Mouse (Mus musculus): Measurements from ENCODE around the gene Trpm7. TPM values are rescaled to one million over a fixed set of nuclear protein-coding genes. Genes with fewer than 3 reads are reported as not detected.

Trpm7 gene
- total and polyA plus RNA-seq, 2 experiments from 2014 or later: 23.6 TPM

DNA sequence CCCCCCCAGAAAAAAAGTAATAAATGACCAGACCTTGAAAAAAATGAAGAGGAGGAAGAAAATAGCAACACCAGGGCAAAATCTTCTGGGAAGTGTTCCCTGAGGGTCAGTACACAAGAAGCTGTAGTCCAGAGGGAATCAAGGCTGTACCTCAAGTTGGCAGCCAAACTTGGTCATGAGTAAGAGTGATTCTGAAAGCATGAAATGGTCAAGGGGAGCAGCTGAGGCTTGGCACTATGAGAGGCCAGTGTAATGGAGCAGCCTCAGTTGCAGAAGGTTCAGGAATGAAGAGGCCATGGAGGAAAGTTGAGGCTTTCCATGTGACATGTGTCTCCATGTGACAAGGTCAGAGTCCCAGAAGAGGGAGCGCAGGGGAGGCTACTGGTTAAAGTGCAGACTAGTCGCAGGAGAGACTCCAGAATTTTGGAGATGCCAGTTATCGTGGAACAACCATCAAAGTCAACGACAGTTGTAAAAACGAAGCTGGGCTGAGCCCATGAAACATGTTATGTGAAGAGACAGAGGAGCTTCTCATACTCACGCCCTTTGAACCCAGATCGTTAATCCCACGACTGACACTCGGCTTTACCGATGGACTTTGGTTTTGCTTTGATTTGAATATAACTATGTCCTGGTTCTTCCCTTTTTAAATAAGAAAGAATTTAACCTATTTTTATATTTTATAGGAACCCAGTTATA, 10.4 kb downstream of the Trpm7 start:
- DNase-seq (ENCODE audit: low spot score) (no peak), ATAC-seq (ENCODE audit: low FRiP score) (no peak)
- Histone ChIP-seq H3K4me2 (ENCODE audit: low read depth, low read length, poor library complexity, severe bottlenecking) (no peak overlapping the region), H3K27ac (ENCODE audit: low read depth, low read length) (no peak overlapping the region), H3K4me1 (ENCODE audit: insufficient read depth, low read length) (no peaks in the 10 kb centered on the region), H3K27me3 (ENCODE audit: insufficient read depth, low read length) (no peaks in the 10 kb centered on the region), H3K4me3 (ENCODE audit: low read depth, low read length) (no peak overlapping the region), H3K36me3 (ENCODE audit: insufficient read depth, low read length) (no peaks in the 10 kb centered on the region), H3K9me3 (ENCODE audit: low read length) (no peaks in the 10 kb centered on the region), H3K9ac (replicated peaks; ENCODE audit: low read length, poor library complexity, severe bottlenecking) (no peak overlapping the region)
- 93% methylated on average over 10 of the region's 10 CpGs for WGBS
- TF ChIP-seq CTCF (IDR thresholded peaks at IDR 0.05): no peak

DNA sequence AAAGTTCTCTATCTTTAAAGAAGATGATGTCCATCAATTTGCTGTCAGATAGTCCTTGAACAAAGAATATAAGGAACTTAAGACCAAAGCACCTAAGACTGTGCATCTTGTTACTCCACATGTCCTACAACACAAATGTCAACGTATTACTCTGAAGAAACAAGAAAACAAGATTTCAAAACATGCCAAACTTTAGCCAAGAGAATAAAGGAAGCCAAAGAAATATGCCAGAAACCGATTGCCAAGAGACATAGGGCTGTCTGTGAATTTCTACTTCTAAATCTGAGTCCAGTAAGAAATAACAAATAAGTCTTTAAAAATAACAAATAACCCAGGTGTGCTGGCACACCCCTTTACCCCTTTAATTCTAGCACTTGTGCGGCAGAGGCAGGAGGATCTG, 11.0 kb downstream of the Trpm7 start:
- WGBS: 91% methylated on average over 3 of the region's 3 CpGs
- H3K9me3 ChIP-seq (ENCODE audit: low read length): no peaks in the 10 kb centered on the region
- H3K36me3 ChIP-seq (ENCODE audit: insufficient read depth, low read length): no peaks in the 10 kb centered on the region
- H3K27ac ChIP-seq (ENCODE audit: low read depth, low read length): no peak overlapping the region
- no peak overlapping the region for H3K4me2 ChIP-seq (ENCODE audit: low read depth, low read length, poor library complexity, severe bottlenecking)
- no peak overlapping the region for H3K9ac ChIP-seq (replicated peaks; ENCODE audit: low read length, poor library complexity, severe bottlenecking)
- no peak for TF ChIP-seq CTCF (IDR thresholded peaks at IDR 0.05)
- no peak overlapping the region for H3K4me3 ChIP-seq (ENCODE audit: low read depth, low read length)
- H3K27me3 ChIP-seq (ENCODE audit: insufficient read depth, low read length): no peaks in the 10 kb centered on the region
- no peaks in the 10 kb centered on the region for H3K4me1 ChIP-seq (ENCODE audit: insufficient read depth, low read length)
- DNase-seq (ENCODE audit: low spot score) (no peak), ATAC-seq (ENCODE audit: low FRiP score) (no peak)

DNA sequence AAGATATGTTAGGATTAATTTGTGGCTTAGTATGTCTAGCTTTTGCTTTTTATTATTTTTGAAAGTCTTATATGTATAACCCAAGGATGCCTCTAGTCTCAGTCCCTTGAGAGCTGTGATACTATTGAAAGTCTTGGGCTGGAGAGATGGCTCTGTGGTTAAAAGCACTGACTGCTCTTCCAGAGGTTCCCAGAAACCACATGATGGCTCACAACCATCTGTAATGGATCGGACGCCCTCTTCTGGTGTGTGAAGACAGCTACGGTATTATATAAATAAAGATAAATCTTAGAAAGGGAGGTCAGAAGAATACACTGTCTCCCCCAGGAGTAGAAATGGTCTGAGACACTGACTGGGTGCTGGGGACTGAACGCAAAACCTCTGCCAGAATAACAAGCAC, 31.3 kb downstream of the Trpm7 start:
- H3K4me1 ChIP-seq (ENCODE audit: insufficient read depth, low read length): no peaks in the 10 kb centered on the region
- DNase-seq (ENCODE audit: low spot score) (no peak), ATAC-seq (ENCODE audit: low FRiP score) (no peak)
- no peak for TF ChIP-seq CTCF (IDR thresholded peaks at IDR 0.05)
- no peak overlapping the region for H3K4me3 ChIP-seq (ENCODE audit: low read depth, low read length)
- H3K36me3 ChIP-seq (ENCODE audit: insufficient read depth, low read length): peaks cover 19% of the 10 kb centered on the region
- H3K9ac ChIP-seq (replicated peaks; ENCODE audit: low read length, poor library complexity, severe bottlenecking): no peak overlapping the region
- H3K4me2 ChIP-seq (ENCODE audit: low read depth, low read length, poor library complexity, severe bottlenecking): no peak overlapping the region
- H3K27ac ChIP-seq (ENCODE audit: low read depth, low read length): no peak overlapping the region
- WGBS: 92% methylated on average over 4 of the region's 4 CpGs
- no peaks in the 10 kb centered on the region for H3K27me3 ChIP-seq (ENCODE audit: insufficient read depth, low read length)
- no peaks in the 10 kb centered on the region for H3K9me3 ChIP-seq (ENCODE audit: low read length)

DNA sequence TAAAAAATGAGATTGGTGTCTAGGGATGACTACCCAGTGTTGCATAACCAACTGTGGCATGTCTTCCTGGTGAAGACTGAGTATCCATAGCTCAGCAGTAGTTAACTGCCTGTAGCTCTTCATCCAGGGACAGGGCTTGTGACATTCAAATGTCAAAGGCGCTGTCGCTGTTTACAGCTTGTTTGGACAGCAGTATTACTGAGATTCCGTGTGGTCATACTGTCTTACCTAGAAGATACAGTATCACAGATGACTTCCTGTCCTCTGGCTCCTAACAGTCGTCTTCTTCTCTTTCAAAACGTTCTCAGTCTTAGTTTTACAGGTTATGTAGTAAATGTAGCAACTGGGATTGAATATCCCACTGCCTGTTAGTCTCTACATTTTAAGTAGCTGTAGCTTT, 37.2 kb downstream of the Trpm7 start:
- DNase-seq (ENCODE audit: low spot score) (no peak), ATAC-seq (ENCODE audit: low FRiP score) (no peak)
- H3K27ac ChIP-seq (ENCODE audit: low read depth, low read length): no peak overlapping the region
- no peak overlapping the region for H3K4me2 ChIP-seq (ENCODE audit: low read depth, low read length, poor library complexity, severe bottlenecking)
- no peak overlapping the region for H3K4me3 ChIP-seq (ENCODE audit: low read depth, low read length)
- no peak overlapping the region for H3K9ac ChIP-seq (replicated peaks; ENCODE audit: low read length, poor library complexity, severe bottlenecking)
- WGBS: 95% methylated on average over 5 of the region's 5 CpGs
- no peak for TF ChIP-seq CTCF (IDR thresholded peaks at IDR 0.05)
- H3K36me3 ChIP-seq (ENCODE audit: insufficient read depth, low read length): peaks cover 19% of the 10 kb centered on the region
- H3K4me1 ChIP-seq (ENCODE audit: insufficient read depth, low read length): no peaks in the 10 kb centered on the region
- no peaks in the 10 kb centered on the region for H3K27me3 ChIP-seq (ENCODE audit: insufficient read depth, low read length)
- H3K9me3 ChIP-seq (ENCODE audit: low read length): no peaks in the 10 kb centered on the region

DNA sequence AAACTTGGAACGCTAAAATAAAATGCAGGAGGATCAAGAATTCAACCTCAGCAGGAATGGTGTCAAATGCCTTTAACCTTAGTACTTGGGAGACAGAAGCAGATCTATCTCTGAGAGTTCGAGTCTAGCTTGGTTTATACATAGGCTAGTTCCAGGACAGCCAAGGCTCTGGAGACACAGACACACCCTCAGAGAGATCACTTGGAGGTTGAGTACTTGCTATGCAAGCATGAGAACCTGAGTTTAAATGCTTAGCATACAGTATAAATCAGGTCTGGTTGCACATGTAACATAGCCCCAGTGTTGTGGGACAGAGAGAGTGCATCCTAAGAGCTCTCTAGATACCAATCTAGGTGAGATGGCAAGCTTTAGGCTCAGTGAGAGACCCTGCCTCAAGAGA, 58.6 kb downstream of the Trpm7 start:
- H3K36me3 ChIP-seq (ENCODE audit: insufficient read depth, low read length): peaks cover 32% of the 10 kb centered on the region
- H3K9ac ChIP-seq (replicated peaks; ENCODE audit: low read length, poor library complexity, severe bottlenecking): no peak overlapping the region
- H3K9me3 ChIP-seq (ENCODE audit: low read length): no peaks in the 10 kb centered on the region
- no peaks in the 10 kb centered on the region for H3K4me1 ChIP-seq (ENCODE audit: insufficient read depth, low read length)
- no peak for DNase-seq (ENCODE audit: low spot score)
- H3K4me2 ChIP-seq (ENCODE audit: low read depth, low read length, poor library complexity, severe bottlenecking): no peak overlapping the region
- H3K27ac ChIP-seq (ENCODE audit: low read depth, low read length): no peak overlapping the region
- no peak overlapping the region for H3K4me3 ChIP-seq (ENCODE audit: low read depth, low read length)
- TF ChIP-seq CTCF (IDR thresholded peaks at IDR 0.05): no peak
- no peaks in the 10 kb centered on the region for H3K27me3 ChIP-seq (ENCODE audit: insufficient read depth, low read length)
- WGBS: 84% methylated on average over 2 of the region's 2 CpGs
- no peak for ATAC-seq (ENCODE audit: low FRiP score)

DNA sequence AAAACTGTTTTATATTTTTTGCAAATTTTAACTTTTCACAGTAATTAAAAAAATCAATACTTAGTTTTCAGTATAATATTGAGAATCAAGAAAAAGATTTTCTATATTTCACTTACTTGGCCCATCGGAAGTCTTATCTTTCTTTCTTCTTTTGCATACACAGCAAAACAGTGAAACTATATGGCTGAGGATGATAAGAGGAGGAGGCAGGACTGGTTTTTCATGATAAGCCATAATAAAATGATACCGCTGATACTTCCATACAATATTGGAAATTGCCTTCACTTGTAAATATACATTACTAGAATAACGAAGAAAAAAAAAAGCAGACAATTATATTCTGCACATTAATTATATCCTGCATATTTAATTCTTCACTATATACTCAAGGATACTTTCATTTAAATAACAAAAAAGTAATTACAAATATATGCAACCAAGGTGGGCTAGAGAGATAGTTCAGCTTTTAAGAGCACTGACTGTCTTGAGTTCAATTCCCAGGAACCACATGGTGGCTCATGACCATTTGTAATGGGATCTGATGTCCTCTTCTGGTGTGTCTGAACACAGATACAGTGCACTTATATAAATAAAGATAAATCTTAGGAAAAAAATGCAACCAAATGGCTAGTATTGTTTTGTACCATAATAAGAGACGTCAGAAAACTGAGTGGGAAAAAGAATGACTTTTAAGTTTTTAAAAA, 59.2 kb downstream of the Trpm7 start:
- H3K27me3 ChIP-seq (ENCODE audit: insufficient read depth, low read length): no peaks in the 10 kb centered on the region
- H3K36me3 ChIP-seq (ENCODE audit: insufficient read depth, low read length): peaks cover 33% of the 10 kb centered on the region
- 96% methylated on average over 4 of the region's 4 CpGs for WGBS
- no peak for DNase-seq (ENCODE audit: low spot score)
- no peak for TF ChIP-seq CTCF (IDR thresholded peaks at IDR 0.05)
- H3K4me1 ChIP-seq (ENCODE audit: insufficient read depth, low read length): no peaks in the 10 kb centered on the region
- H3K4me2 ChIP-seq (ENCODE audit: low read depth, low read length, poor library complexity, severe bottlenecking): no peak overlapping the region
- no peak overlapping the region for H3K4me3 ChIP-seq (ENCODE audit: low read depth, low read length)
- H3K27ac ChIP-seq (ENCODE audit: low read depth, low read length): no peak overlapping the region
- H3K9ac ChIP-seq (replicated peaks; ENCODE audit: low read length, poor library complexity, severe bottlenecking): no peak overlapping the region
- no peak for ATAC-seq (ENCODE audit: low FRiP score)
- H3K9me3 ChIP-seq (ENCODE audit: low read length): no peaks in the 10 kb centered on the region

All from midbrain, postnatal 0 days (tissue).